Mouse (Mus musculus): ENCODE results near the gene Tmem11.
"Not testable (repeated sequence)": the region's sequence is repeated elsewhere in the genome, so short reads cannot be mapped to it uniquely, and the experiment has no call there.

The Tmem11 gene

DNA sequence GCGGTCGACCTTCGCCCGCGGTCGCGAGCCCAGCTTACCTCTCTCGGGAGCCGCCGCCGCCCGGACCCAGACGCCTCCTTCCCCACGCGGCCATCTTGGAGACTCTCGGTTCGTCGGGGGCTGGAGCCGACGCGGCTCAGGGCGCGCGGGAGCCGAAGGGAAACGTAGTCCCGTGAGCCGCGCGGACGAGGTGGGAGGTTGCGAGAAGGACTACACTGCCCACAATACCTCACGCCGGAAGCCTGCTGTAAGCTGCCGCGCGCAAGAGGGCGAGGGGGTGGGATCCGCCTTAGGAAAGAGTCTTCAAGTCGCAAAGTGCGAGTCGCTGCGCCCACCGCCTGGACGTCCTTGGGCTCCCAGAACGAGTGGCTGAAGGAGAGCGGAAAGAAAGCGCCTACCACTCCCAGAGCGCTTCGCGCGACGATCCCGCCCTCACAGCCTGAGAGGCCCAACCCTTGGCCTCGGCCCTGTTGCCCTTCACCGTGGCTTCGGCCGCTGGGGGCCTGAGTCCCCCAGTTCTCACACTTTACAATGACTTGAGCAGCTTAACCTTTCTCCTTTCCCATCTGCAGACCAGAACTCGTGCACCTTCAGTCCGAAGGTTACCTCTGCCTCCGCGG is at the start of gene Tmem11:
Tmem11 (minus strand) TSS at position 598 of the 620 bp plus-strand sequence.
- DNase-seq: peak; percentile 96

DNA sequence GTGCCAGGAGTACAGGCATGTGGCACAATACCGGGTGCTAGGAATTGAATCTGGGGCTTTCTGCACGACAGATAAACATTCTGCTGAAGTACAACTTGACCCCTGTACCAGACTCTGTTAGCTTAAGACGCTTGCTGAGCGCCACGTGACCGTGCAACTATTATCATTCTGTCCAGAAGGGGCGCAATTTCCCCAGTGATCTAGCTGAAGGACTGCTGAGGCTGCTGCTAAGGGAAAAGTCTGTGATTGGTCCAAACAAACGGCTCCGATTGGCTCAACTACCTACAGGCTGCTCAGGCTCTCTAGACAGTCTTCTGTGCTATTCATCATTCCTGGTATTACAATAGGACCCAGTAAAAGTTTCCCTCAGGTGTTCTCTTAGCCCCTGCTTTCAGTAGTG is 48.2 kb upstream of the Tmem11 start:
- DNase-seq: peak; percentile 62 to 72

DNA sequence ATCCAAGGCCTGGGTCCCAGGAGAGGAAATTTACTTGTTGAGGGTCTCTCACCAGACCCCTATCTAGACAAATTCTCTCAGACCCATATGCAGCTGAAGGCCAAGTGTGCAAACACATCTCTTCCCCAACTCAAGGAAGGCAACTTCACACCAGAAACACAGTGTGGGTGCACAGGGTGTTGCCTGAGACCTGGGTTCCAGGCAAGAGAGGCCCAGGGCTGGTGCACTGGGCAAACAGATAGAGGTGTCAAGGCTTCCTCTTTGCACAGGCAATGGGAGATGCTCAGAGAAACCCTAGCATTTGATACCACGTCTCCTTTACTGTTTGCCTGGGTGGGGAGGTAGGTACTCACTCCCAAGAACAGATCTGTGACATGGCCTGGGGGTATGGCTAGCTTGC is 45.9 kb upstream of the Tmem11 start:
- DNase-seq: no peak

DNA sequence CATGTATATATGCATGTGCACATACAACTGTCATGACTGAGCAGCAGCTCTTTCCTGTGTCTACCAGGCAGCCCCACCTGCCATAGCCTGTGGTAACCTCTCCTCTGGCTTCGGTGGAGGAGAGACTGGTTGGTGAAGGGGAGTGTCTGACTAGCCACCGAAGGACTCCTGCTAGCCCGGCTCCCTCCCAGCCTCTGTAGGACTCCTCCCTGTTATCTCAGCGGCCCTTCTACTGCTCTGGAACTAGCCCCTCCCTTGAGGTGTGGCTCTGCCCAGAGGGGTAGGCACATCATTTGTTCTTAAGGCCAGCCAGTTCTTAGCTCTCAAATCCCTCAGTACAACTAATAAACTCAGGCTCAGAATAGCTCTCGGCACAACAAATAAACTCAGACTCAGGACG is 45.4 kb upstream of the Tmem11 start:
- no peak for DNase-seq

DNA sequence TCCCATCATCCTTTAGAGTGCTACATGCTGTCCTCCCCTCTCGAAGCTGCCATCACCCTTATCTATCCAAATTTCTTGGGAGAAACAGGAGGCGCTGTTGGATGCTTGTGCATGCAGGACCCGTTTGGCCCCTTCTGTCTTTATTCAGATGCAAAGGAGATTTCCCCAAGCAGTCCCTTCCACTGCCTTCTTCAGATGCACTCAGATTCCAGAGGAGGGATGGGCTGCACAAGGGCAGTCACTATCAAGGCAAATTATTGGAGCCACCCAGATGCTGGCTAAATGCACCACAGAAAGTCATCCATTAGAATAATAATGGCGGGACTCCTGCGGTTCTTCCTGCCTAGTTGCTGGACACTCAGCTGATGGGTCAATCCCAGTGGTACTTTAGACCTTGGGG is 43.9 kb upstream of the Tmem11 start:
- DNase-seq: no peak

DNA sequence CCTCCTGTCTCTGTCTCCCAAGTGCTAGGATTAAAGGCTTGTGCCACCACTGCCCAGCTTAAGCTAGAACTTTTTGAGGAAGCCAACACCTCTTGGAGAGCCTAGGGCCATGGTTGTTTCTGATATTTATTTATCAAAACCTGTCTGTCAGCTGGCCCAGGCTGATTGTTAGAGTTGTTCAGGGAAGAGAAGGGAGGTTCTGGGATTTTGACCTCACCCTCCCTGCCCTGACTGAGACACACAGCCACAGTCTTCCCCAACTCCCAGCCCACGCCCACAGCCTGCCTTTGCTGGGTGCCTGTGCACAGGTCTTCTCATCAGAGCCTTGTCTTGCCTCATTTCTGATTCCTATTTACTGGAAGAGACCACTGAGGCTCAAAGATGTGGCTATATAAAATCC is 43.1 kb upstream of the Tmem11 start:
- DNase-seq: no peak

DNA sequence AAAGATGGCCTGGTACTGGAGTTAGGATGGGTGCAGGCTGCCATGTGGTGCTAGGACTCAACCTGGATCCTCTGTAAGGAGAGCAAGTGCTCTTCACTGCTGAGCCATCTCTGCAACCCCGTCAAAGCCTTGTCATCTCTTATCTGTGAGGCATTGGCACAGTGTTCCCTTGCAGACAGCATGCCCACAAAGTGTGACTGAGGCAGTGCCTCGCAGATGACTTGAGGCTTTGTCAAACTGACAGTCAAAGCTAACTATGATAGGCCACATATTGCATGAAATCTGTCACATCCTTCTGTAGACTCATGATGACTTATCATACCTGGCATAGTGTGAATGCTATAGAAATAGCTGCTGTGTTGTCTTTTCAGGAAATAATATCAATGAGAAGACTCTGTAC is 40.9 kb upstream of the Tmem11 start:
- DNase-seq: no peak

DNA sequence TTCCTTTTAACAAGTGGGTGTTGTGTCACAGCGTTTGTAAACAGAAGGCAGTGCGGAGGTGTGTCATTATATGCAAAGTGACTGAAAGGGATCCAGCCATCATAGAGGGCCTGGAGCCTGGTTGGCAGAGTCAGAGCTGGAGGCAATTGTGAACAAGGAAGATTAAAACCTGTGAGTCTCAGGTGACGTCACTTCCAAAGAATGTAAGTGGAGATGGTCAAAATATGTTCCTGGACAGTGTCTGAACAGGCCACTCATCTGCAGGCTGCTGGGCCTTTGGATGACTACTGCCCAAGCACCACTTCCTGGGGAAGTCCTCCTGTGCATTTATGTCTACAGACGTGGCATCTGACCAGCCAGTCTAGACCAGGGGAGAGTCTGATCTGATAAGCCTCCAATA is 36.1 kb upstream of the Tmem11 start:
- no peak for DNase-seq

DNA sequence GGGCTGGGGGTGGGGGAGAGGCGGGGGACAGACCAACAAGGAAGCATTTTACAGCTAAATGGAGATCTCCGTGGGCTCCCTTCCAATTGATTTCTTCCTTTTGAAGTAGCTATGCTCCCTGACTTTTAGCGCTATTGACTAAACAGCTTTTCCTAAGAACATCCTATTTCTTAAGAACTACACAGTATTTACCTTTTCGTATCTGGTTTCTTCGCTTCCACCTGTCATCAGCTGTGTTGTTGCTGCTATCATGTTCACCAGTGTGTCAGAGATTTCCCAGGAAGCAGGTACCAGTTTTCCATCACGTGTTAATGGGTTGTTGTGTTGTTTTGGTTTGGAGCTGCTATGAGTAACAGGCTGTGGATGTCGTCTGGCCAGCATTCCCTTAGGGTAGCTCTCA is 35.4 kb upstream of the Tmem11 start, which contains the start of gene Natd1:
Natd1 (minus strand) TSS at position 260 of the 400 bp plus-strand sequence.
- no peak for DNase-seq

DNA sequence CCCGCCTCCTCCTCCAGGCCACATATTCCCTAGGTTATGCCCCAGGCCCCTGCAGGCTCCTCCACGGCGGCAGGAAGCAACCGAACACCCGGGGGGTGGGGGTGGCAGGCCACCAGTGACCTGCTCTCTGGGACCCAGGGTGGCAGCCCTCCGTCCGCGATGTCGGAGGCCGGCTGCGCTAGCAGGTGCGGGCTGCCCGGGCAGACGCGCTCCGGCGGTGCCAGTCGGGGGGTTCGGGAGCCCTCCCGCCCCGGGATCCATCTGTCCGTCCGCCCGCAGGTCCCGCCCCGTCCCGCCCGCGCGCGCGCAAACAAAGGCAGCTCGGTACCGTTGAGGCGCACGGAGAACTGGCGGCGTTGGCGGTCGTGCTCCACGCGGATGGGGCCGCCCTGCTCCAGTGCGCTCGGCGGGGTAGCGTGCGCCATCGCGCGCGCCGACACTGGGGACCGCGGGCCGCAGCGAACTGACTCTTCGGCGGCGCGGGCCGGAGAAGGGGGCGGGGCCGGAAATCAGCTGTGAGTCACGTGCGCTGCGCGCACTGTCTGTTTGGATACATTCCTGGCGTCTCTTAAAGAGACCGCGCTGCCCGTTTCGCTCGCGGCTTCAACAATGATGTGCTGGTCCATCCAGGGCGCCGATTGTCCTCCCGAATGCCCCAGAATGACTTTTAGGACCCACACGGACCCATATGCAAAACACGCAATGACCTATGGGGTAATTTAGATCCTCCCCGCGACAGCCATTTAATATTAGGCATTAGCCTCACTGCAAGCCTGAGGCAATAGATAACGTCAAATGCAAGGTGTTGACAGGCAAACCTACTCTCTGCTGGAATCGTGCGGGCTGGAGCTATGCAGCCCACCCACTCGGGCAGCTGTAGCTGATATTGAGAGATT is 34.5 kb upstream of the Tmem11 start:
- peak; percentile 80 to 84 for DNase-seq

DNA sequence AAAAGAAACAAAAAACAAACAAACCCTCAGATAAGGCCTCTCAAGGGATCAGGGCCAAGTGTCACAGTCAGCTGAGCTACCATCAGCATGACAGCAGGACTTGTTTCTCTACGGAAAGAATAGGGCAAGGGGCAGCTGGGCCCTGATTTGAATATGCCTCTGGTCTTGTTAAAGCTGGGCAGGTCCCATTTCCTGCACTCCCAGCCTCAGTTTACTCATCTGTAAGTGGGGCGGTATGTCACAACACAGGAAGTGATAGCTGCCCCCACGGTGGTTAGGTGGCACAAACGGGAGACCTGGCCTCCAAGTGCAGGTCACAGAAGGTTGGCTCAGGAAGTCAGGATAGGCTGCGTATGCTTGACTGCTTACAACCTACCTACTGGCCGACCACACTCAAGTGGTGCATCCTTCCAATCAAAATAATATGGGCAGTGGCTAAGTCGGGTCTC is 33.5 kb upstream of the Tmem11 start:
- DNase-seq: no peak

DNA sequence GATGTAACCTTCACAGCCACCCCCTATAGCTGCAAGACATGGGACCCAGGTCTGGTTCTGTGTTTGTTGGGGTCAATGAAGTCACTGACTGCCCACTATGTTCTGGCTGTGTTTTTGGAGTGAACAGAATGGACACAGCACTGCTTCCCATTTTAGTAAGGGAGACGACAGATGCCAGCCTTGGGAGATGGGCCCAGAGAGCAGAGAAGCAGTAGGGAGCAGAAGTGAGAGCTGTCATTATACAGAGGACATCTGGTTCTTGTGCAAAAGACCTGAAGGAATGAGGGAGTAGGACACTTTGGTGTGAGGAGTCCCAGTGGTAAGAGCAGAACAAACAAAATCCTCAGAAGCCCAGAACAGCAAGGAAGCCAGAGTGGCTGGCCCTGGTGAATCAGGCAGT is 30.6 kb upstream of the Tmem11 start:
- no peak for DNase-seq

DNA sequence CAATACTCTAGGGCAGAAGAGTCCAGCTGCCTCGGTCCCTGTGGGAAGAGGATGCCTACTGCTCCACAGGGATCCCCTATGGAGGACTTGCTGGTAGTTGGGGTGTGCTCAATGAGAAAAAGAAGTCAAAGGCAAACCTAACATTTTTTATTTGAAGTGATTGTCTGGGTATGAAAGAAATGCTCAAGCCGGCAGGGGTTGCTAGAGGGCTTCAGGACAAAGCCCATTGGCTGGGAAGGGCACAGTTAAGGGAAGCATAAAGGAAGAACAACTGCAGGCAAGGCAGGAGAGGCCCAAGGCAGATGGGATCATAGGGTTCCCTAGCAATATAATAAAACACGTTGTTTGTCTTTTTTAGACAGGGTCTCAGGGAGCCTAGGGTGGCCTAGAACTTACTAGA is 29.0 kb upstream of the Tmem11 start:
- DNase-seq: no peak

DNA sequence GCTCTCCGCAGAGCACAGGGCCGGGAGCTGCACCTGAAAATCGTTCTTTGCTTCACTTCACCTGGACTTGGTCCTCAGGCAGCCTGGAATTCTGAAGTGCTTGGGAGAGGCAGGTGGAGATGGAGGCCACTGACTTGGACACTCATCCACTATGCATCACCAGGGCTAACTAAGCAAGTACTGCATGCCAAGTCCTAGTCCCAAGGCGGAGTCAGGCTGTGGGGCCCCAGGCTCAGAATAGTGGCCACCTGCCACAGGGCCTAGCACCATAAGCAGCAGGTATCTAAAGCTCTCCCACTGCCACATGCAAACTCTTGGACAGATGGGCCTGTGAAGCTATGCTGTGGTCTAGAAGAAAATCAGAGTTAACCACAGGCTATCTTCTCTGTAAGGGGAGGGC is 27.4 kb upstream of the Tmem11 start:
- no peak for DNase-seq

DNA sequence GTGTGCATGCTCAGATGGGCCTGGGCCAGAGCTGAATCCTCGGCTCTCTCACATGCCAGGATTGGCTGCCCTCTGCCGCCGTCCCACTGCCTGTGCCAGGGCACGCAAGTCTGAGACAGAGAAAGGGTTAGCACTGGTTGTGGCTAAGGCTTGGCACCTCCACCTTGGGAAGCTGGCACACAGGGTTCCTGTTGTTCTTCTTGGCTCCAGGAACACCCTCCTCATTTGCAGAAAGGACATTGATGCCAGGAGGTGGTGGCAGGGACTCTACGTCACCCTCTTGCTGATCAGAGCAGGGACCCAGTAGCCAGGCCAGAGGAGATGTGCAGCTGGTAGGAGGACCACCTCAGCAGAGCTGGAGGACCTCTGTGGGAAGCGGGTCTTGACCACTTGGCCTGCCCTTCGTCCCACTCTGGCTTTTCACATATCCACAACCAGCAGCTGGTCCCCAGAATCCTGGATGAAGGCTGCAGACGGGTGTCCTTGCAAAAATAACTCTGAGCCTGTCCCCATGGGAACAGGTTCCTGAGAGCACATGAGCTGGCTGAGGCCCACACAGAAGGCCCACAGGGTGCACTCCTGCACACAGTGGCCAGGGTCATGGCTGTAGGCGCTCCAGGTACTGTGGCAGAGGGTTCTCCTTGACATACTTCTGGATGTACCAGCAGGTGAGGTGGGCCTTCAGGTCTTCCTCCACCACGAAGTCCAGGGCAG is 26.5 kb upstream of the Tmem11 start:
- DNase-seq: no peak

DNA sequence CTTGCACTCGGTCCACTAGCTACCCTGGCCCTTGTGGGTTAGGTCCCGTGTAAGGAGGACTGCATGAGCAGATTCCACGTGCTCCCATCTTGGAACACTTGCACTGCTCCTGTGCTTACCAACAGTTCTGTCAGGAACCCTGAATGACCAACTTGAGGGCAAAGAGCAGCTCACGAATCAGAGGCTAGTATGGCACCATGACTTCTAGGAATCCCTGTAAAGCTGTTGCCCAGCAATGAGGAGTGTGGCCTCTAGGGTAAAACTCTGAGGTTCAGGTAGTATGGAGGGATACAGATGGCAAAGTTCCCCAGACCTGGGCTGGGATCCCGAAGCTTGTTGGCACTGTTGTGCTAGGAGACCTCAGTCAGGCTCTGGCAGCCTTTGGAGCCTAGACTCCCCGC is 24.6 kb upstream of the Tmem11 start:
- DNase-seq: no peak

DNA sequence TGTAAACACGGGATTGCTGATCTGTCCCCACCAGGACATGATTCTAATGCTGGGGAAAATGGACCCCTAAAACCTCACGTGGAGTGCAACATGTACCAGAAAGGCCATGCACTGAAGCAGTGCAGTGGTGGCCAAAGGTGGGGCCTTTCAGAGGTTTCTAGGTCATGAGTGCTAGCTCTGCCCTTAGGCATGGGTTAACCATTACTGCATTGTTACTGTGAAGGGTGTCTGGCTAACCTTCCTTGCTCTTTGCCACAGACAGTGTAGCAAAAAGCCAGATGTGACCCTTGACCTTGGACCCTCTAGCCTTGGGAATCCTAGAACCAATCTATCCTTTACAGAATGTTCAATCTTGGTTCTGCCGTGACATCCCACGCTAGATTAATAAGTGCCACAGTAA is 23.4 kb upstream of the Tmem11 start:
- no peak for DNase-seq

DNA sequence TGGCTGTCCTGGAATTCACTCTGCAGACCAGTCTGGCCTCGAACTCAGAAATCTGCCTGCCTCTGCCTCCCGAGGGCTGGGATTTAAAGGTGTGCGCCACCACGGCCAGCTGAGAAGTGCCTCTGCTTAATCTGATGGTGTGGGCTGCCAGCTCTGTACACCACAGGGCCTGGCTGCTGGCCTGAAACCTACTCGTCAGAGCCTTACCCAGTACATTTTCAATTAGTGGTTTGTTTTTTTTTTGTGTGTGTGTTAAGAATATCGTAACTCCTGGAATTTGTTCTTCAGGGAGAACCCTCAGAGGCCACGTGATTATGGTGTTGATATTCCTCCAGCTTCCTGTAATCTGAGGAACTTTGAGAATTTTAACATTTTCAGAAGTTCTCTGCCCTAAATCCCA is 22.9 kb upstream of the Tmem11 start:
- DNase-seq: no peak

DNA sequence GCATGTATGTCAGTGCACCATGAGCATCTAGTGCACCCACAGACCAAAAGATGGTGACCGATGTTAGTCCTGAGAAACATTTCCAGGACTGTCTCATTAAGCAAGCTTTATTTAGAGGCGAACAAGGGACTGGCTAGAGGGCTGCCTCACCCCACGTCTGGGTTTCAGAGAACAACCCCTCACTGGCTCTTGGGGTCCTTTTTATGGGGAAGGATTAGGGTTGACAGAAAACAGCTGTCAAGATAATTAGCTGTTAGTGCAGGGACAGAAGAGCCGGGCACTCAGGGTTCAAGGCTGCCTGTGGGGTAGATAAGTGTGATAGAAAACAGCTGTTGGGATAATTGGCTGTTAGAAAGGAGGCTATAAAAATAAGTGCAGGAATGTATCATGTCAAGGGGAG is 16.8 kb upstream of the Tmem11 start:
- no peak for DNase-seq

DNA sequence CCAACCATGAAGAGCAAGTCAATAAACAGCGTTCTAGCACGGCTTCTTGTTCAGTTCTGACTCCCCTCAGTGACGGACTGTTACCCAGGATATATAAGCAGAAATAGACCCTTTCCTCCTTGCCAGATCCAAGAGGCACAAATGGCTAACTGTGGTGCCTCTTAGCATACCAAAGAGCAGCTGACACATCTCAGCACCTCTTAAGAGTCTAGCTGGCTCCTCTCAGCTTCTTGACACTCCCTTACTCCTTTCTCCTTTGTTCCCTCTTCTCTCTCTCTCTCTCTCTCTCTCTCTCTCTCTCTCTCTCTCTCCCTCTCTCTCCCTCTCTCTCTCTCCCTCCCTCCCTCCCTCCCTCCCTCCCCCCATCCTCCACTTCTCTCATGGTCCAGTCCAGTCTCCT is 11.7 kb upstream of the Tmem11 start:
- DNase-seq: no peak

DNA sequence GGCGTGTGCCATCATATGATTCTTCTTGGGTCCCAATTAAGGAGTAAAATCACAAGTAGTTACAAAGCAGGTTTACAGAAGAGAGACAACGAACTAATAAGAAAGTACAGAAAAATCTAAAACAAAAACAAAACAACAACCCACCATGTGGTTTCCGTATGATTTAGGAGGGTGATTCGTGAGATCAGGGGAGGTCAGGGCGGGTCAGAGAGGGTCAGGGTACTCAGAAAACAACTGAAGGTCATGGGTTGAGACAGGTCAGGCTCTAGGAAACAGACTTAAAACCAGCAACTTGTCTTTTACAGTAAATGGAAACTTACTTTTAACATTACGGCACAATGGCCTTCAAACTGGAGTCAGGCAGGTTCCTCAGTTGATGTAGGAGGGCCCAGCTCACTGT is 11.2 kb upstream of the Tmem11 start:
- DNase-seq: no peak

DNA sequence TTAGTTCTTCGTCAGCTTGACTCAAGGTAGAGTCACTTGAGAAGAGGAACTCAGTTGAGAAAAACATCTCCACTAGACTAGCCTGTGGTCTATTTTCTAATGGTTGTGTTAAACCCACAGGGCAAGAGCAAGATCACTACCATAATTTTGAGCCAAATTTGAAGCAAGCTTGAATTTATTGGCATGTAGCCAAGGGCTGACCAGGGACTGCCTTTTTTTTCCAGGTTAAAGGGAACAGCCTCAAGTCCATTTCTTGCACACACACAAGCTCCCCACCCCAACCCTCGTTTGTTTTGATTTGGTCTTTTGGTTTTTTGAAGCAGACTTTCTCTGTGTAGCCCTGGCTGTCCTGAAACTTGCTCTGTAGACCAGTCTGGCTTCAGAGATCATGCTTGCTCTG is 10.8 kb upstream of the Tmem11 start:
- no peak for DNase-seq

DNA sequence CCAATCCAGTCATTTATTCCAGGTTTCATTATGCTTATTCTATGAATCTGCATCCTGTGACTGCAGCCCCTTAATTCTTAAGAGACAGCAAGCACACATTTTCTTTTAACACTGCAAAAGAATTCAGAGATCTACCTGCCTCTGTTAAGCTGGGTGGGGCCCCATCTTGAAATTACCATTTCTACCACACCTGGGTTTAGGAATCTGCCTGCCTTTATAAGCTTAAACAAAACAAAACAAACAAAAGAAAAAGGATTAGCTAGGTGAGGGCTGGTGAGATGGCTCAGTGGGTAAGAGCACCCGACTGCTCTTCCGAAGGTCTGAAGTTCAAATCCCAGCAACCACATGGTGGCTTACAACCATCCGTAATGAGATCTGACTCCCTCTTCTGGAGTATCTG is 7.9 kb upstream of the Tmem11 start:
- DNase-seq: not testable (repeated sequence)

DNA sequence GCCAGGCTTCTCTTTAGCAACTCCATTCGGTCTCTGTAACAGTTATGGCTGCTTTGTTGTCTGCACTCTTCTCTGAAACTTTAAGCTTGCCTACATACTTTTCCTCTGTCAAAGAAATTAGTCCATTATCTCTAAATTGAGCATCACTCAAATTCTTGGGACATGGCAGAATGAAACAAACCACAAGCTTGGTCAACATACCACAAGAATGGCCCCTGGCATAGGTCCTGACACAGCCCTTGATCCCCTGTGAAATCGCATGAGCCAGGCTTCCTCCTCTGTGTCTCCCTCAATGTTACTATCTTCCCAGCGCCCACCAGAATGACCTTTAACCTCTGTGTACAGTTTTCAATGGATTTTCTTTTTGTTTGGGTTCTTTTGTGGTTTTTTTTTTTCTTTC is 3.3 kb upstream of the Tmem11 start:
- no peak for DNase-seq

All from thymus, adult 18-20 months (tissue).